Mouse (Mus musculus) heart, embryonic 13.5 days (tissue): Measurements from ENCODE around the gene Trio. TPM values are rescaled to one million over a fixed set of nuclear protein-coding genes. Genes with fewer than 3 reads are reported as not detected.

ENCODE experiments used
- ATAC-seq: fragments of 200-750 bp; cut with Nextera tagmentation; 2 replicates; pipeline ENCODE4 v1.8.0; 2017; ENCODE audit warnings: moderate TSS enrichment; ENCODE audit not compliant: insufficient number of reproducible peaks, low FRiP score, low TSS enrichment; ENCODE audit errors: extremely low read depth
- H3K27ac ChIP-seq: fragments of 300-500 bp; sonication (generic); replicated peaks from 2 replicates; pipeline ENCODE4 v1.5.1; 2015; ENCODE audit warnings: moderate library complexity, mild to moderate bottlenecking, inconsistent platforms
- H3K27me3 ChIP-seq: fragments of 300-500 bp; sonication (generic); replicated peaks from 2 replicates; pipeline ENCODE4 v1.6.1; 2015; ENCODE audit warnings: mild to moderate bottlenecking, inconsistent platforms
- H3K36me3 ChIP-seq: fragments of 300-500 bp; sonication (generic); 2 replicates; pipeline ENCODE4 v1.6.1; 2015; ENCODE audit warnings: mild to moderate bottlenecking, inconsistent platforms
- H3K4me1 ChIP-seq: fragments of 300-500 bp; sonication (generic); 2 replicates; pipeline ENCODE4 v1.6.1; 2015; ENCODE audit warnings: inconsistent platforms
- H3K4me2 ChIP-seq: fragments of 300-500 bp; sonication (generic); 2 replicates; pipeline ENCODE4 v1.6.1; 2015; ENCODE audit warnings: inconsistent platforms, mild to moderate bottlenecking, moderate library complexity
- H3K4me3 ChIP-seq: fragments of 300-500 bp; sonication (generic); 2 replicates; pipeline ENCODE4 v1.5.1; 2015; ENCODE audit warnings: moderate library complexity, mild to moderate bottlenecking, inconsistent platforms
- H3K9ac ChIP-seq: fragments of 300-500 bp; sonication (generic); 2 replicates; pipeline ENCODE4 v1.6.1; 2015; ENCODE audit warnings: inconsistent platforms, mild to moderate bottlenecking, moderate library complexity
- H3K9me3 ChIP-seq: fragments of 300-500 bp; sonication (generic); 2 replicates; pipeline ENCODE4 v1.6.1; 2016; ENCODE audit warnings: inconsistent platforms
- WGBS: fragments of 180-500 bp; shearing (Covaris S2); methylation state at CpG from one replicate; pipeline ENCODE4 v1.1.7; 2015; ENCODE audit warnings: mixed read lengths; 5-methylcytosine and 5-hydroxymethylcytosine counted together
- polyA plus RNA-seq: library from polyadenylated mRNA; unstranded; fragments of >200 nt; fragmentation: Nextera tagmentation; extraction: Ambion mirVana; gene quantifications from 2 replicates; pipeline ENCODE4 v1.2.1, GENCODE M21; 2015

The Trio gene
- polyA plus RNA-seq, 1 experiment from 2014 or later = 17.5 TPM

DNA sequence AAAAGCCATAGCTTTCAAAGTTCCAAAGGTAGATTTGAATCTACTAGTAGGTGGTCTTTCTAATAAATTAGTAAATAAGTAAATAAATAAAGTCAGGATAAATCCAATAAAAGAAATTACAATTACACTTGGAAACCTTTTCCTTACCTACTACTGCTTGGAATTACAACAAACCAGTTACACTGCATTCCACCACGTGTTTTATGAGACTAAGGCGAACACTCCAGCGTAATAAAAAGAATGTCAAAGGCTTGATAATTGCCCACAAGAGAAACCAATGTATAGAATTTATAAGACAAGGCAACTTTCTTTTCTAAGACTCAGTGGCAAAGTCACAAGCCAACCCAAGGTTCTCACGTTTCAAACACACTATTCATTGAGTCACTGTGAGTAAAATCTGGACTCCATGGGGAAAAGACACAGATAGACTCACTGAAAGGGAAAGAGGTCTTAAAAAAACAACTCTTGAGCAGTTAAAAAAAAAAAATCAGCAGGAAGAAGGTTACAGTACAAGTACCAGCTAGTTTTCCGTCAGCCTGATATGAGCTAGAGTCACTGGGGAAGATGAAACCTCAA lies 21.4 kb downstream of the Trio start:
- H3K9me3 ChIP-seq = no peaks in the 10 kb centered on the region
- WGBS = 58% methylated on average over 5 of the region's 5 CpGs
- H3K27me3 ChIP-seq = no peaks in the 10 kb centered on the region
- H3K36me3 ChIP-seq = 0 out of 2 replicates have a peak, but pooled peaks cover 3% of the 10 kb centered on the region
- no peak overlapping the region for H3K9ac ChIP-seq
- no peak overlapping the region for H3K4me3 ChIP-seq
- H3K4me2 ChIP-seq = no peak overlapping the region
- ATAC-seq = no peak
- peaks cover 82% of the 10 kb centered on the region for H3K4me1 ChIP-seq
- no peak overlapping the region; the same call in 1 of the 2 replicates for H3K27ac ChIP-seq

DNA sequence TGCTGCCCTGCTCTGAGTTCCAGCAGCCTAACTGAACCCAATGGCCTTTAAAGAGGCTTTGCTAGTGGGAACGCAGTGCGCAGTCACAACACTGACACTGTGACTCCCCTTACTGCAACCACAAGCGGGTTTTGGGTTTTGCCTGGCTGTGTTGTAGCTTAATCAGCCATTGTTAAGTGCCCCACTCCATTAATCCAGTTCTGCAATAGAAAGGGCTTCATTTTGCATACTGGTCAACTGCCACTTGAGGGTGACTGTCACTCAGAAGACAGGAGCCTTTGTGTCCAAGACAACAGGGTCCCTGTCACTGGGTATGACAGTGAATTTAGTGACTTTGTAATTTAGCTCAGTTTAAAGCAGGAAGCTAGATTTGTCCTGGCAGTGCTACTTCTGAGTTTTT lies 23.1 kb downstream of the Trio start:
- no peak overlapping the region for H3K9ac ChIP-seq
- 73% methylated on average over 3 of the region's 3 CpGs for WGBS
- no peaks in the 10 kb centered on the region for H3K27me3 ChIP-seq
- H3K4me1 ChIP-seq = peaks cover 82% of the 10 kb centered on the region
- H3K4me3 ChIP-seq = no peak overlapping the region
- no peak for ATAC-seq
- no peak overlapping the region for H3K27ac ChIP-seq
- H3K4me2 ChIP-seq = no peak overlapping the region
- 0 out of 2 replicates have a peak, but pooled peaks cover 3% of the 10 kb centered on the region for H3K36me3 ChIP-seq
- H3K9me3 ChIP-seq = no peaks in the 10 kb centered on the region

DNA sequence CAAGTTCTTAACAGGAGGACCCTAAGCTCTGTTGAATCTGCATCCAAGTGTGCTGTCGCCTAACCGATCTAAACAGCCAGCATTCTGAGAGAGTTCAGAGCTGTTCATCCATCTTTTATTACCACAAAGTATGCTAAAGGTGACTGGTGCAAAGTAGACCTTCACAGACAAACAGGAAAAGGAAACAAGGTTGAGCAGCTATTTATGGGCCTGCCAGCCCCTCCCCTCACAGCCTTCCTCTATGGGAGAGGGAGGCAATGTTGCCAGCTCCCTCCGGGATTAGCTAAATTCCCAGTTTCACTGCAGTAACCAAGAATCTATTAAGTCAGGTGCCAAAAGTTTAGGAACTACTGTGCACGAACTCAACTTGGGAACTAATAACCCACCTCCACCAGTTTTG lies 24.3 kb downstream of the Trio start:
- H3K4me1 ChIP-seq = peaks cover 87% of the 10 kb centered on the region
- H3K36me3 ChIP-seq = peaks cover 4% of the 10 kb centered on the region
- 54% methylated on average over 4 of the region's 4 CpGs for WGBS
- no peak for ATAC-seq
- no peak overlapping the region for H3K4me2 ChIP-seq
- no peaks in the 10 kb centered on the region for H3K9me3 ChIP-seq
- H3K27me3 ChIP-seq = no peaks in the 10 kb centered on the region
- H3K9ac ChIP-seq = no peak overlapping the region
- H3K27ac ChIP-seq = 0 out of 2 replicates have a peak overlapping the region, but pooled peaks have one; percentile 18
- no peak overlapping the region for H3K4me3 ChIP-seq

DNA sequence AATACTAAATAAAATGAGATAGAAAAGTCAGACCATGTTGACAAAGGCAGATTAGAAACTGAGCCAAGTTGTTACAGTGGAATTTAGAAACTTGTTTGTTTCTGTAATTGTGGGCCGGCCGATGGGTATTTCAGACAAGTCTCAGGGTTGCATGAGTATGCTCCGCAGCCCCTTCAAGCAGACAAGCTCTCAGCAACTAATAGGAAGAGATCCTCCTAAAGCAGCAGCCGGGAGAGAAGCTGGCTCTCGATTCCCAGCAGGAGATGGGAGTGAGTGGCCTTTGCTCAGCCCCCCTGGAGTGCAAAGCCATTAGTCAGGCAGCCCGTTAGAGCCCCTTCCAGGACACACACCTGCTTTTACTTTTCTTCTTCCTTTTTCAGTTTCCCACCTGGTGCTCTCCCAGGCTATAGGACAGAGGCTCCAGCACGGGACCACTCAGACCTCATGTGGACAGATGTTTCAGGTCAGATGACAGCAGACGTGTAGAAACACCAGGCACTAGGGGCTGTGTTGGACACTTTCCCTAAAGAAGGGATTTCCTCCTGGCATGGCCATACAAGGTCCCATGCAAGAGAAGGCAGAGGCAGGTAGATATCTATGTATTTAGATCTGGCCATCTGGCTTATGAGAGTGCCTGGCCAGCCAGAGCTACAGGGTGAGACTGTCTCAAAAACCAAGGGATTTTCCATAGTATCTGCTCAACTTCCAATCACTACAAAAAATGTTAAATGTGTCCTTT lies 26.9 kb downstream of the Trio start:
- peak overlapping the region; percentile 3; the same call in 1 of the 2 replicates for H3K9ac ChIP-seq
- no peaks in the 10 kb centered on the region for H3K27me3 ChIP-seq
- H3K4me2 ChIP-seq = no peak overlapping the region
- H3K4me1 ChIP-seq = peaks cover 96% of the 10 kb centered on the region
- no peak overlapping the region for H3K4me3 ChIP-seq
- ATAC-seq = no peak
- 32% methylated on average over 8 of the region's 8 CpGs for WGBS
- peaks cover 5% of the 10 kb centered on the region for H3K36me3 ChIP-seq
- no peak overlapping the region for H3K27ac ChIP-seq
- no peaks in the 10 kb centered on the region for H3K9me3 ChIP-seq

DNA sequence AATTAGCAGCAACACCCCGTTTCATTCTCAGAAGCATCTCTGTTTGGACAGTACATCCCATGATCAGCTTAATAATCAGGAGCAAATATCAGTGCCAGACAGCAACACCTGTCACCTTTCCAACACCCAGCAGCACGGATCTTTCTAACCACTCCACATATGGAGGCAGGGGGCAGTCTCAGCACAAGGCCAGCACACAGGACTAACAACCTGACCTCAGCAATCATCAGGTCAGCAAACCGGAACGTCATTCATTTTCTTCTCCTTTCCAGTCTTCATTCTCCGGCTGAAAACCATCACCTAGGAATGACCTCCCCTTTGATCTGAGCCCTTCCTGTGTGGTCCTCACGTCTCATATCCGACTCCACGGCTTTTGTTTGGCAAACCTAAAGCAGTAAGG lies 27.7 kb downstream of the Trio start:
- peaks cover 98% of the 10 kb centered on the region for H3K4me1 ChIP-seq
- H3K4me3 ChIP-seq = peak overlapping the region; percentile 16; the same call in 1 of the 2 replicates
- peak overlapping the region; percentile 78 for H3K27ac ChIP-seq
- H3K9me3 ChIP-seq = no peaks in the 10 kb centered on the region
- WGBS = 16% methylated on average over 8 of the region's 8 CpGs
- no peaks in the 10 kb centered on the region for H3K27me3 ChIP-seq
- H3K9ac ChIP-seq = no peak overlapping the region
- ATAC-seq = no peak
- peak overlapping the region; percentile 53 for H3K4me2 ChIP-seq
- H3K36me3 ChIP-seq = peaks cover 5% of the 10 kb centered on the region

DNA sequence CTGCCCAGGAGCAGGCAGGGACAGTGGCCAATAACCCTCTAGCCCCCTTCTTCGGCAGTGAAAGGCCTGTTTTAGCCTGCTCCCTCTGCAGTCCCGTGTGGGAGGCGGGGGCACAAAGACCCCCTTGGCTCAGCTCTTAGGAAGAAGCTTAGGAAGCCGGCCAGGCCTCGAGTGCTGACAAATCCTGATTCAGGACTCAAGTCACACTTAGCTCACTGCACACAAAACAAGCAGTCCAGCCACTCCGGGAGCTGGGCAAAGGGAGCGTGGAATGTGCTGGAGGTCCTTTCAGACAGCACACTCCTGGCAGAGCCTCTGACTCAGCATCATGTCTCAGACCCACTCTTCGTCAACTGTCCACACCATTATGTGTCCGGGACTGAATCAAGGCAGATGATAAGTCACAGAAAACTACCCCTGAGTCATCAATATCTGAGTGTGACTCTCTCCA lies 28.2 kb downstream of the Trio start:
- Histone ChIP-seq H3K9me3 (no peaks in the 10 kb centered on the region), H3K36me3 (peaks cover 5% of the 10 kb centered on the region), H3K27ac (peak overlapping the region; percentile 78), H3K4me3 (no peak overlapping the region), H3K9ac (no peak overlapping the region), H3K27me3 (no peaks in the 10 kb centered on the region), H3K4me1 (peaks cover 98% of the 10 kb centered on the region), H3K4me2 (peak overlapping the region; percentile 53)
- 15% methylated on average over 9 of the region's 9 CpGs for WGBS
- peak; percentile 73 for ATAC-seq

DNA sequence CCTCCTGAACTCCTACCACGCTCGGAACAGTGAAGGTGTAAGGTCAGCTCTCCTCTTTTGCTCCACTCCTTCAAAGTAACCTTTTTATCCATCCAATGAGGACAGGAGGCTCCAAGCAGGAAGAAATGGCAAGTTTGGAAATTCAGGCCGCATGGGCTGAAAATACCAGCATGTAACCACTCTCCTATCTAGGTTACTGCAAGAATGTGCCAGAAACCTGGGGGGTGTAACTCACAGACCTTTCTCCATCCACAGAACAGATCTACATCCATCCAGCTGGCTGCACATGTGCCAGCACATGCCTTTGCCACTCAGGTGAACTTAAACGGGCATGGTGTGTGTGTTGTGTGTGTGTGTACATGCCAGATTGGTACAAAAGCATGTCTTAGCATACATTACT lies 28.9 kb downstream of the Trio start:
- H3K36me3 ChIP-seq = peaks cover 5% of the 10 kb centered on the region
- no peaks in the 10 kb centered on the region for H3K27me3 ChIP-seq
- H3K4me1 ChIP-seq = peaks cover 98% of the 10 kb centered on the region
- H3K9ac ChIP-seq = no peak overlapping the region
- H3K27ac ChIP-seq = peak overlapping the region; percentile 78
- 0 out of 2 replicates have a peak overlapping the region, but pooled peaks have one; percentile 27 for H3K4me2 ChIP-seq
- WGBS = 69% methylated on average over 4 of the region's 4 CpGs
- no peak overlapping the region for H3K4me3 ChIP-seq
- no peaks in the 10 kb centered on the region for H3K9me3 ChIP-seq
- ATAC-seq = no peak

DNA sequence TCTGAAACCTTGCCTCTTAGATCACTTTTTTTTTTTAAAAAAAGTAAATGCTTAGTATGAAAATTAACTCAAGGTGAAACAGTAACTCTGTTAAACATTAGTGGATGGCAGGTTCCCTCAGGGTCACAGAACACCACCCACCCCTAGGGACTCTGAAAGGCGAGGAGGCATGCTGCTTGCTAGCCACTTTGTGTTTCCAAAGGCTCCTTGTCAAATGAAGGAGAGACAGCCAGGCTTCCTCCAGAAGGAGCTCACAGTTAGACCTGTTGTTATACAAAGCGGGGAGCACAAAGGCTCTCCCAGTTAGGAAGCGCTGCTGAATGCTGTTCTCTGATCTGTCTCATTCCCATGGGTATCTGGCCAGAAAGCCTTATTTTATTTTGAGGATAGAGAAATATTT lies 30.2 kb downstream of the Trio start:
- WGBS = 77% methylated on average over 3 of the region's 3 CpGs

DNA sequence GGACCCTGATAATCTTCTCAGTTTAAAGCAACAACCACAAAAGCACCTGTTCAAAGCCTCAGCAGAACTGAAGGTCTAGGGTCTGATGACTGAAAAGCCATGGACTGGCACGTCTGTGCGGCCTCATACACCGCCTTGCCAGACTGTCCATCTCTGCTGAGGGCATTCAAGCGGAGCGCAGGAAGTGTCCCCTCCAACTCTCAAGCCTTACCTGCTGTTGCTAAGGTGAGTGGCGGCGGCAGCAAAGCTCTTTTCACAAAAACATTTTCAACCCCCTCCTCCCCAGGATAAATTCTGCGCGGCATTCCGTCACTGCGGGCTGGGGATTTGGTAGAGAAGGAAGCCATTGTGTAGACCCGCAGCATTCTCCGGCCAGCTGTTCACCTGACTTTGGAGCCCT lies 30.8 kb downstream of the Trio start:
- H3K4me2 ChIP-seq = no peak overlapping the region
- no peak overlapping the region for H3K4me3 ChIP-seq
- no peak overlapping the region for H3K27ac ChIP-seq
- H3K4me1 ChIP-seq = peaks cover 99% of the 10 kb centered on the region
- H3K27me3 ChIP-seq = no peaks in the 10 kb centered on the region
- no peaks in the 10 kb centered on the region for H3K9me3 ChIP-seq
- no peak for ATAC-seq
- no peak overlapping the region for H3K9ac ChIP-seq
- 83% methylated on average over 13 of the region's 13 CpGs for WGBS
- peaks cover 5% of the 10 kb centered on the region for H3K36me3 ChIP-seq

More for the DNA sequence above, 30.2 kb downstream of the Trio start:
- H3K9me3 ChIP-seq = no peaks in the 10 kb centered on the region
- H3K27ac ChIP-seq = no peak overlapping the region
- H3K36me3 ChIP-seq = peaks cover 5% of the 10 kb centered on the region
- peaks cover 98% of the 10 kb centered on the region for H3K4me1 ChIP-seq
- H3K4me3 ChIP-seq = no peak overlapping the region
- no peak for ATAC-seq
- no peak overlapping the region for H3K4me2 ChIP-seq
- no peak overlapping the region for H3K9ac ChIP-seq
- H3K27me3 ChIP-seq = no peaks in the 10 kb centered on the region

DNA sequence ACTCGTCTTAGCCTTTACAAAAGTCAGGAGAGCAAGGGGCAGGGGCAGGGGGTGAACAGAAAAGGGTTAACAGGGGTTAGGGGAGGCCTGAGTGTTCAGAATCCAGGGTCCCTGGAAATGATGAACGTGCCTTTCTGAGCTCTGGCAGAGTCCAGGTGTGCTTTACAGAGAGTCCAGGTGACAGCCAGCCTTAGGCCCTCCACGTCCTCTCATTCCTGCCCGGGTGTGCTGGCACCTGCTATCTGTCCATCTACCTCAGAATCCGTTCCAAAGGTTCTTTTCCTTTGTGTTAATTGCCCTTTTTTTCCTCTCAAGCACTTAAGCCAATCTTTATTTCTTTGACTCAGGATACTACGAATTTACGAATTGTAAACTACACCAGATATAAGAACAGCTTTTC lies 32.1 kb downstream of the Trio start:
- Histone ChIP-seq H3K9ac (no peak overlapping the region), H3K36me3 (peaks cover 5% of the 10 kb centered on the region), H3K27ac (no peak overlapping the region), H3K4me1 (peaks cover 99% of the 10 kb centered on the region), H3K27me3 (no peaks in the 10 kb centered on the region), H3K4me3 (no peak overlapping the region), H3K9me3 (no peaks in the 10 kb centered on the region), H3K4me2 (no peak overlapping the region)
- WGBS = 73% methylated on average over 7 of the region's 7 CpGs
- ATAC-seq = no peak

DNA sequence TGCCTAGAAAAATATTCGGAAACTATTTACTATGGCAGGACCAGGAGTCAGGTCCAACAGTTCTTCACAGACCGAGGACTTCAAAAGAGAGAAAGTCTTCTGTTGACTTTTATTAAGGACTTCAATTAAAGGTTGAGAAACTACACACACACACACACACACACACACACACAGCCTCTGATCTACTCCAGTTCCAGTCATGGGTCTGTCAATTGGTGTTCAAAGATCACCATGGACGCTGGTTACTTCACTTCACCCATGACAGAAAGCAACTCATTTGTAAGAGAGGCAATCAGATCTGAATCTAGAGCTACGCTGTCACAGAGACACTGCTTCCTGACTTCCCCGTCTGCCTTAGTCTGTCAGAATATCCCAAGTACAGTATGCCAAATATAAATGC lies 33.1 kb downstream of the Trio start:
- Histone ChIP-seq H3K9ac (no peak overlapping the region), H3K9me3 (no peaks in the 10 kb centered on the region), H3K27ac (peak overlapping the region; percentile 32; the same call in 1 of the 2 replicates), H3K4me2 (no peak overlapping the region), H3K4me1 (peaks cover 99% of the 10 kb centered on the region), H3K36me3 (peaks cover 5% of the 10 kb centered on the region), H3K27me3 (no peaks in the 10 kb centered on the region), H3K4me3 (no peak overlapping the region)
- 53% methylated on average over 5 of the region's 5 CpGs for WGBS
- no peak for ATAC-seq
